Mouse (Mus musculus): ENCODE measurements around the gene Coro1b. TPM values are rescaled to one million over a fixed set of nuclear protein-coding genes. Genes with fewer than 3 reads are reported as not detected.

The Coro1b gene
- polyA plus RNA-seq, 1 experiment from 2014 or later, result 130 TPM

DNA sequence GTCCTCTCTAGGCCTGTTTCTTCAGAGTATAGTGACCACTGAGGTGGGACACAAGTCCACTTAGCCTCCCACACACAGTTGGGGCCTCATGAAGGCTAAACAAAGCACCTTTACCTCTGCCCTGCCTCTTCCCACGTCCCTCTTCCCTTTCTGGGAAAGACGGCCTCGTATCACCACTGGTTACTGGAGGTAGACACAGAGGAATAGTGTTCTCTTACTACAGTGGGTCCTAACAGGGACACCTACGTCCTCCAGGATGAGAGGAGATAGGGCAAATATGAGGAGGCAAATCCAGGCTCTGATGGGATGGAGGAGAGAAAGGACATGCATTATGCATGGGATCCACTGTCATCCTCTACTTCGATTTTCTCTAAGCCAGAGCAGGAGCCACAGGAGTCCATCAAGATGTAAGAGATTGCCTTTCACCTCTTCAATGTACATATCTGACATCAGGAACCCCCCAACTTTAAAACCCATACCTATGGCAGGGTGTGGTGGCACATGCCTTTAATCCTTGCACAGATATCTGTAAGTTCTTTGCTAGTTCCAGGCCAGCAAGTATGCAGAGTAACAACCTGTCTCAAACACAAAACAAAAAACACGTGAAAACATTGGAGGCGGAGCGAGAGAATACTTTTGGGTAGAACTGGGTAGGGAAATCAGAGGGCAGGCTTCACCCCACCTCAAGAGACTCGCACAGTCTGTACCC lies 483 bp upstream of the Coro1b start:
- no peak for DNase-seq (ENCODE audit: extremely low spot score, low spot score)
- Histone ChIP-seq H3K36me3 (replicated peaks) (peaks cover 32% of the 10 kb centered on the region), H3K27me3 (ENCODE audit: poor library complexity, severe bottlenecking) (no peaks in the 10 kb centered on the region), H3K4me3 (peak overlapping the region; percentile 73), H3K27ac (peak overlapping the region; percentile 88), H3K4me1 (peaks cover 34% of the 10 kb centered on the region), H3K9me3 (peaks cover 6% of the 10 kb centered on the region; the same call in 1 of the 2 replicates)
- 39% methylated on average over 9 of the region's 9 CpGs for WGBS

DNA sequence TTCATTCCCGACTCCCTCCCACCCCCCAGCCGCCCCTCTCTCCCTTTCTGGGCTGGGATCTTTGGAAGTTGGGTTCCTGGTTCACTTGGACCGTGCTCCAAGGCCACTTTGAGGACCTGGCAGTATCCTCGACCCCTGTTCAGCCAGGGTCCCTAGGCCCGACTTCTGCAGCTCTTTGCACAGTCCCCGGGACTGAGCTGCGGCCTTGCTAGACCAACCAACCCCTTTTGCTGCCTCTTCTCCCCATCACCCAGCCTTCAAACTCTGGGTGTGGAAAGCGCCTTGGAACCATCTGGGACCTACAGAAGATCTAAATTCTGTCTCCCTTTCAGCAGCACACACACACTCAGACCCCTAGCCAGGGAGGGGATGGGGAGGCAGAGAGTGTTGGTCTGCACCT lies 400 bp downstream of the Coro1b start:
- Histone ChIP-seq H3K4me3 (peak overlapping the region; percentile 73), H3K27ac (peak overlapping the region; percentile 88), H3K27me3 (ENCODE audit: poor library complexity, severe bottlenecking) (no peaks in the 10 kb centered on the region), H3K9me3 (peaks cover 6% of the 10 kb centered on the region; the same call in 1 of the 2 replicates), H3K36me3 (replicated peaks) (peaks cover 40% of the 10 kb centered on the region), H3K4me1 (peaks cover 34% of the 10 kb centered on the region)
- DNase-seq (ENCODE audit: extremely low spot score, low spot score), result no peak
- WGBS, result 7% methylated on average over 8 of the region's 8 CpGs

DNA sequence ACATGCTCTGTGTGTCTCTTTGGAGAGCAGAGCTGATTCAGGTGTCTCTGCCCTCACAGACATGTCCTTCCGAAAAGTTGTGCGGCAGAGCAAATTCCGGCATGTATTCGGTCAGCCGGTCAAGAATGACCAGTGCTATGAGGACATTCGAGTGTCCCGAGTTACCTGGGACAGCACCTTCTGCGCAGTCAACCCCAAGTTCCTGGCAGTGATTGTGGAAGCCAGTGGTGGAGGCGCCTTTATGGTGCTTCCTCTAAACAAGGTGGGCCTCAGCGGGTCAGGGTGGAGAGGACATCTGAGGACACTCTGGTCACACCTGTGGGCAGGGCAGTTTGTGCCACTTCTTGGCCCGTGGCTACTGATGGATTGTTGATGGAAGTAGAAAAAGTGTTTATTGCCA lies 864 bp downstream of the Coro1b start:
- peaks cover 34% of the 10 kb centered on the region for H3K4me1 ChIP-seq
- peaks cover 40% of the 10 kb centered on the region for H3K36me3 ChIP-seq (replicated peaks)
- peaks cover 6% of the 10 kb centered on the region; the same call in 1 of the 2 replicates for H3K9me3 ChIP-seq
- no peak for DNase-seq (ENCODE audit: extremely low spot score, low spot score)
- no peak overlapping the region for H3K27ac ChIP-seq
- peak overlapping the region; percentile 73 for H3K4me3 ChIP-seq
- 90% methylated on average over 11 of the region's 11 CpGs for WGBS
- no peaks in the 10 kb centered on the region for H3K27me3 ChIP-seq (ENCODE audit: poor library complexity, severe bottlenecking)

GRCm38 (mm10) chr19:4149764-4150461 lies 1.5 kb downstream of the Coro1b start:
- Histone ChIP-seq H3K4me1 (peaks cover 39% of the 10 kb centered on the region), H3K36me3 (replicated peaks) (peaks cover 42% of the 10 kb centered on the region), H3K9me3 (peaks cover 6% of the 10 kb centered on the region; the same call in 1 of the 2 replicates), H3K4me3 (peak overlapping the region; percentile 73; the same call in 1 of the 2 replicates), H3K27me3 (ENCODE audit: poor library complexity, severe bottlenecking) (no peaks in the 10 kb centered on the region), H3K27ac (no peak overlapping the region)
- DNase-seq (ENCODE audit: extremely low spot score, low spot score), result no peak
- whole genome bisulfite sequencing, result 95% methylated on average over 17 of the region's 17 CpGs

DNA sequence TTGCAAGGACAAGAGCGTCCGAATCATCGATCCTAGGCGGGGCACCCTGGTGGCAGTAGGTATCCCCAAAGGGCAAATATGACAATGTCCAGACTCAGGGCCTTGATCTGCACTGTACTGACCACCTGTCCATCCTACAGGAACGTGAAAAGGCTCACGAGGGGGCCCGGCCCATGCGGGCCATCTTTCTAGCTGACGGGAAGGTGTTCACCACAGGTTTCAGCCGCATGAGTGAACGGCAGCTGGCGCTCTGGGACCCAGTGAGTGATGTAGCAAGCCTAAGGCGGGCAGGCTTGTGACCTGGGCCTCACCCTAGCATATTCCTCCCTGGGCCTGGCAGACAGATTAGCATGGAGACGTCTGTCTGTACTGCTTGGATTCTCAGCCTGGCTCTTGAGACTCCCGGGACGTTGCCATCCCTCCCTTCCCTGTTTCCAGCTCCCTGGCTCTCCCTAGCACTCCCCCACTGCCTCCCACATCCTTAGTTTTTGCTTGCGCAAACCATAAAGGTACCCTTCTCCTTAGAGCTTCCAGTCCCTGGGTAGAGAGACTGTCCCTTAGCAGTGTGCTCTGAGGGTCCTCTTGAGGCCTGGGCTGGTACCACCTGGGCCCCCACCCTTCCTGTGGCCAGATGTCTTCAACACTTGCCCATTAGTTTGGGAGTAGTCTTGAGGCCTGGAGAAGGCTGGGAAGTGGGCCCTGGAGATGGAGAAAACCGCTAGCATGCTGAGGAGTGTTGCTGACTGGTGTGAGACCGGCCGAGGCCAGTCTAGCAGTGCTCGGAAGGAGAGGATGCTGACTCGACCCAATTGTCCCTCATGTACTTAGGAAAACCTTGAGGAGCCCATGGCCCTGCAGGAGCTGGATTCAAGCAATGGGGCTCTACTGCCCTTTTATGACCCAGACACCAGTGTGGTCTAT lies 2.4 kb downstream of the Coro1b start:
- H3K36me3 ChIP-seq (replicated peaks), result peaks cover 52% of the 10 kb centered on the region
- no peak for DNase-seq (ENCODE audit: extremely low spot score, low spot score)
- H3K27me3 ChIP-seq (ENCODE audit: poor library complexity, severe bottlenecking), result no peaks in the 10 kb centered on the region
- H3K4me3 ChIP-seq, result no peak overlapping the region
- 91% methylated on average over 22 of the region's 22 CpGs for WGBS
- H3K9me3 ChIP-seq, result peaks cover 3% of the 10 kb centered on the region; the same call in 1 of the 2 replicates
- H3K27ac ChIP-seq, result no peak overlapping the region
- peaks cover 48% of the 10 kb centered on the region for H3K4me1 ChIP-seq

GRCm38 (mm10) chr19:4151488-4151860 lies 3.1 kb downstream of the Coro1b start:
- Histone ChIP-seq H3K27me3 (ENCODE audit: poor library complexity, severe bottlenecking) (no peaks in the 10 kb centered on the region), H3K9me3 (no peaks in the 10 kb centered on the region)
- 84% methylated on average over 5 of the region's 5 CpGs for WGBS

DNA sequence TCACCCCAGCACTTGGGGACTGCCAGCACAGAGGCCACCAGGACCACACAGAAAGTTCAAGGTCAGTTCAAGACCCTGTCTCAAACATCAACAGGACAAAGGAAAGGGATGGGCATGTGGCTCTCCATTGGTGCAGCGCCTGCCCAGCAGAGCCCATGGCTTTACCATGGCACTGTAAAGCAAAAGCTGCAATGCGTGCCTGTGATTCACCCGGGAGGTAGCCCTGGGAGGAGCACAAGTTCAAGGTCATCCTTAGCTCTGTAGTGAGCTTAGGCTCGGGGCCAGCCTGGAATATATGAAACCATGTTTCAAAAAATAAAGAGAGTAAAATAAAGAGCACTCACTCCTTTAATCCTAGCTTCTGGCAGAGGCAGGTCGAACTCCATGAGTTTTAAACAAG lies 3.5 kb downstream of the Coro1b start:
- DNase-seq (ENCODE audit: extremely low spot score, low spot score), result no peak
- no peak overlapping the region for H3K4me3 ChIP-seq
- 90% methylated on average over 5 of the region's 5 CpGs for WGBS
- H3K27me3 ChIP-seq (ENCODE audit: poor library complexity, severe bottlenecking), result no peaks in the 10 kb centered on the region
- H3K27ac ChIP-seq, result no peak overlapping the region
- H3K4me1 ChIP-seq, result peaks cover 51% of the 10 kb centered on the region
- no peaks in the 10 kb centered on the region for H3K9me3 ChIP-seq
- H3K36me3 ChIP-seq (replicated peaks), result peaks cover 62% of the 10 kb centered on the region

More at GRCm38 (mm10) chr19:4151488-4151860, 3.1 kb downstream of the Coro1b start:
- H3K4me1 ChIP-seq, result peaks cover 54% of the 10 kb centered on the region
- H3K36me3 ChIP-seq (replicated peaks), result peaks cover 58% of the 10 kb centered on the region
- no peak for DNase-seq (ENCODE audit: extremely low spot score, low spot score)
- H3K27ac ChIP-seq, result no peak overlapping the region
- H3K4me3 ChIP-seq, result no peak overlapping the region

DNA sequence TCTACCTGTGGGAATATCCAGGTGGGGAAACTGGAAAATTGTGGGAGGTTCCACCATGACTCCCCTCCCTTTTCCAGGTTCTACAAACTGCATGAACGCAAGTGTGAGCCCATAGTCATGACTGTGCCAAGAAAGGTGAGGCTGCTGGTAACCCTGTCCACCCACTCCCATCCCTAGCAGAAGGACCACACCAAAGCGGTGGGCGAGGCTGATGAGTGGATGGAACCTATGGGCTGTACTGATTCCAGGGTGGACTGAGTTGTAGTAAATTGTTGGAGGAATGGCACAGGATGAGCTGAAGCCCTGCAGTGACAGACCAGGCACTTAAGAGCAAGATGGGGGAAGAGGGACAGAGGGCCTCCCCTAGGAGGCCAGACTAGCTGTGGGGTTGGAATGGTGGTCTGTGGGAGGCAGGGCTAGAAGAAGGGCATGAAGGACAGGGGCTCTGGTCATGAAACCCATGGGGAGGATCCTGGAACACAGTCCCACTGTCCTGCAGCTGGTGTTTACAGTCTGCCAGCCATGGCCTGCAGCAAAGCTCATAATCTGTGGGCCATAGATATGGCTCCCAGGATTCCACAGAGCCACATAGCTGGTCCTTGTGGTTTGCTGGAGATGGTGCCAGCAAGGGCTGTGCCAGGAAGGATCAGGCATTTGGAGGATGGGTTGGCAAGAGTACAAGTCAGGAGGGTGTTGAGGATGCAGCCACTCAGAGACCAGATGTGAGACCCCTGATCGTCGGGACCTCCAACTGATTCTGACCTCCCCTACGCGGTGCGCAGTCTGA lies 4.2 kb downstream of the Coro1b start:
- Histone ChIP-seq H3K27ac (no peak overlapping the region), H3K4me1 (peaks cover 44% of the 10 kb centered on the region), H3K9me3 (no peaks in the 10 kb centered on the region), H3K27me3 (ENCODE audit: poor library complexity, severe bottlenecking) (no peaks in the 10 kb centered on the region), H3K4me3 (no peak overlapping the region), H3K36me3 (replicated peaks) (peaks cover 70% of the 10 kb centered on the region)
- DNase-seq (ENCODE audit: extremely low spot score, low spot score), result no peak
- WGBS, result 88% methylated on average over 8 of the region's 8 CpGs

GRCm38 (mm10) chr19:4153232-4153654 lies 4.8 kb downstream of the Coro1b start, which contains the start of gene Ptprcap:
Gene Ptprcap (plus strand): TSS chr19:4153604.
- H3K36me3 ChIP-seq (replicated peaks), result peaks cover 76% of the 10 kb centered on the region
- 82% methylated on average over 11 of the region's 11 CpGs for WGBS
- DNase-seq (ENCODE audit: extremely low spot score, low spot score), result no peak
- no peak within 1 kb of the TSS for H3K27ac ChIP-seq
- H3K4me3 ChIP-seq, result no peak within 1 kb of the TSS
- H3K9me3 ChIP-seq, result no peaks in the 10 kb centered on the region
- H3K27me3 ChIP-seq (ENCODE audit: poor library complexity, severe bottlenecking), result no peaks in the 10 kb centered on the region
- peaks cover 38% of the 10 kb centered on the region for H3K4me1 ChIP-seq

GRCm38 (mm10) chr19:4154437-4155222 lies 6.2 kb downstream of the Coro1b start:
- Histone ChIP-seq H3K27ac (0 out of 2 replicates have a peak overlapping the region, but pooled peaks have one; percentile 16), H3K9me3 (no peaks in the 10 kb centered on the region), H3K4me1 (peaks cover 26% of the 10 kb centered on the region), H3K27me3 (ENCODE audit: poor library complexity, severe bottlenecking) (no peaks in the 10 kb centered on the region), H3K36me3 (replicated peaks) (peaks cover 90% of the 10 kb centered on the region), H3K4me3 (no peak overlapping the region)
- WGBS, result 86% methylated on average over 13 of the region's 13 CpGs
- no peak for DNase-seq (ENCODE audit: extremely low spot score, low spot score)
